ENCODE assay signal across 23 mouse cellular contexts in the genomic region with DNA sequence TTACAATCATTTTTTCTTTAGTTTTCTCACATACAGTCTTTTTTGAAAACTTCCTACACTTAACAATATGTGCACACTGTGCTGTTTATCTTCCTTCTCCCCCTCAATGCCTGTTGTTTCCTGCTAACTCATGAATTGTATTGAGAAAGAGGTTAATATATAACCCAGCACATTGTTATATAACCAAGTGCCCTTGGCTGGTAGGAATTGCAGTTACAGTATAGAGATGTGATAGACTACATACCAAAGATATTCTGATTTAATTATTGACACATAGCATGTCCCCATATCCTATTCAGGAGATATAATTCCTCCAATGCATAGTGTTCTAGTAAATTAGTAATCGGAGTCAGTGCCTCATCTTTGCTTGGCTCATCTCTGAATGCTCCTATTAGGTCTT.
"Had no signal": no experiment of that assay in that cellular context is flagged by ENCODE, and none has a peak within 500 bp of the region (broad histone marks: within the 10 kb centered on the region; RNA-seq: fewer than 3 reads in every experiment).

No protein-coding gene starts in this region.

- H3K27ac ChIP-seq: forebrain, embryonic 15.5 days; heart, adult 2 months; heart, embryonic 13.5 days; heart, embryonic 15.5 days; hindbrain, embryonic 13.5 days; hindbrain, embryonic 15.5 days; hindbrain, postnatal 0 days; layer of hippocampus, adult 2 months; left cerebral cortex, adult 2 months; limb, embryonic 10.5 days; limb, embryonic 12.5 days; liver, embryonic 13.5 days; liver, embryonic 15.5 days had no signal

- H3K4me2 ChIP-seq: forebrain, embryonic 15.5 days; heart, embryonic 11.5 days; heart, embryonic 13.5 days; heart, embryonic 15.5 days; hindbrain, embryonic 13.5 days; hindbrain, embryonic 15.5 days; limb, embryonic 12.5 days; liver, embryonic 11.5 days; liver, embryonic 13.5 days; liver, embryonic 15.5 days had no signal

- H3K9ac ChIP-seq: forebrain, embryonic 15.5 days; forebrain, postnatal 0 days; heart, embryonic 13.5 days; heart, embryonic 15.5 days; hindbrain, embryonic 13.5 days; hindbrain, embryonic 15.5 days; limb, embryonic 12.5 days; liver, embryonic 13.5 days; liver, embryonic 15.5 days had no signal

- H3K27me3 ChIP-seq: forebrain, embryonic 15.5 days; heart, embryonic 13.5 days; heart, embryonic 15.5 days; hindbrain, embryonic 13.5 days; hindbrain, embryonic 15.5 days; limb, embryonic 12.5 days; liver, embryonic 13.5 days; liver, embryonic 15.5 days had no signal

- H3K4me1 ChIP-seq: forebrain, embryonic 15.5 days; heart, embryonic 13.5 days; heart, embryonic 15.5 days; hindbrain, embryonic 13.5 days; hindbrain, embryonic 15.5 days; limb, embryonic 10.5 days; limb, embryonic 12.5 days; liver, embryonic 13.5 days; liver, embryonic 15.5 days had no signal

- DNase-seq: forebrain, postnatal 0 days; gastrocnemius, postnatal 14 days; gastrocnemius, postnatal 36 days; heart, adult 11 months; heart, adult 2 months; heart, postnatal 14 days; heart, postnatal 36 days; kidney, postnatal 10 days; liver; liver, embryonic 13.5 days had no signal

- H3K4me3 ChIP-seq: forebrain, embryonic 15.5 days; heart, adult 2 months; heart, embryonic 13.5 days; heart, embryonic 15.5 days; hindbrain, embryonic 13.5 days; hindbrain, embryonic 15.5 days; layer of hippocampus, adult 2 months; left cerebral cortex, adult 2 months; limb, embryonic 10.5 days; limb, embryonic 12.5 days; liver, embryonic 13.5 days; liver, embryonic 15.5 days had no signal

- ATAC-seq: forebrain, embryonic 15.5 days; forebrain, postnatal 0 days; hindbrain, postnatal 0 days had no signal

- H3K36me3 ChIP-seq: forebrain, embryonic 15.5 days; heart, embryonic 13.5 days; heart, embryonic 15.5 days; hindbrain, embryonic 13.5 days; hindbrain, embryonic 15.5 days; limb, embryonic 10.5 days; limb, embryonic 12.5 days; liver, embryonic 13.5 days; liver, embryonic 15.5 days had no signal

- H3K9me3 ChIP-seq: forebrain, embryonic 15.5 days; heart, embryonic 13.5 days; heart, embryonic 15.5 days; hindbrain, embryonic 13.5 days; hindbrain, embryonic 15.5 days; limb, embryonic 10.5 days; limb, embryonic 12.5 days; liver, embryonic 13.5 days; liver, embryonic 15.5 days had no signal
